Mouse (Mus musculus): ENCODE measurements around the gene Apip.

Apip gene

DNA sequence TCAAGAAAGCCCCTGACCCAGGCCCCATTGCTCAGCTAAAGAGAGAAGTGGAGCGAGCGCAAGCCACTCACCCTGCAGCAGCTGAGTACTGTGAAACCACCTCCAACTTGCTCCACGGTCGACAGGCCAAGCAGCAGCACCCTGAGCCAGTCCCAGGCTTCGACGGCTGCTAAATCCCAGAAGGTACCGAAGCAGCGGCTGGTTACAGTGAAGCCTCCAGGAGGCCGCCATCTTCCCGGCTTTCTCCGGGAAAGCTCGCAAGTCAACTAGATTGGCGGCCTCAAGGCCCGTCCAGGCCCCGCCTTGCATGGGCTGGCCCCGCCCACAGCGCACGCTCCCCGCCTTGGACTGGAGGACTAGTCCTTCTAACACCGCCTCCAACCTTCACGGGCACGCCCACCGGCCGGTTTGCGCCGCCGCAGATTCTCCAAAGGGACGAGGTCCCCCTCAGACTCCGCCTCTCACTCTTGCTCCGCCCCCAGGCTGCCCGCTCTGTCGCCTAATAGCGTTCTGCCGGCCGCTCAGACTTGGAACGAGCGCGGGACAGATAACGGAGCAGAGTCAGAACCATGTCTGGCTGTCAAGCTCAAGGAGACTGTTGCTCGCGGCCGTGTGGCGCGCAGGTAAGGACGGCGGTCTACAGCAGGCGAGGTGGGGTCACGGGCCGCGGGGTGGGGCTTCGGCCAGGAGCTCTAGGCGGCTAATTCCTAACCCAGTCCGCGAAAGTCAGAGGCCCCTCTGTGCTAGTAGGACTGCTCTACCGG, at the start of gene Apip, which contains the start of gene Pdhx:
TSS of gene Apip (plus strand) at position 457 of the 764 bp plus-strand sequence.
TSS of gene Pdhx (minus strand) at position 295 of the 764 bp plus-strand sequence.
- in situ Hi-C loops (cut with MboI, MseI), result no loop called here

DNA sequence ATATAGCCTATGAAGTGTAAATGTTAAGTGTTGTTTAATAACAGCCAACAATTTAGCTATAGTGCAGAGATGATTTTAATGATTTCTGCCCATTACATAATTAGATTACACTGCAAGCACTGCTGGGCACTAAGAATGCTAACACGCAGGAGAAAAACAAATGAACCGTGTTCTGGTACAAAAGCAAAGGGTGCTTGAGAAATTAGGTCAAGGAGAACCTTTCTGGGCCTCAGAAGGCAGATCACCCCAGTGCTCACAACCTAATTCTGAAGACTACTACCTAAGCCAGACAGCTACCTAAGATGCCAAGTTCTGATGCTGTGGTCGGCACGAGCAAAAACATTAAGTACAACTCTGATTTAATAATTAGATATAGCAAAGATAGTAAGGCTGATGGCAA, 35.6 kb upstream of the Apip start:
- in situ Hi-C loops (cut with MboI, MseI), result no loop called here

DNA sequence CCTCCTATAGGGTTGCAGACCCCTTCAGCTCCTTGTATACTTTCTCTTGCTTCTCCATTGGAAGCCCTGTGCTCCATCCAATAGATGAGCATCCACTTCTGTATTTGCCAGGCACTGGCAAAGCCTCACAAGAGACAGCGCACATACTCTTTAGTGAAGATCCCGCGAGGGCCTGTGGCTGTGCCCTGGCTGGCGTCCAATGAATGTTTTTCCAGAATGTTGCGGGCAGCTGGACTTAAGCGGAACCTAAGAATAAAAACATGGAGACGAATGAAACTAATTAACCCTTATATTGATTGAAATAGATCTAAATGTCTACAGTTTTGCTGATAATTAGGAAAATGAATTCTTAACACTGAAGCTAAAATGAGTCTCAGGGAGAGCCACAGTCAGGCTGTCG, 32.6 kb upstream of the Apip start:
- in situ Hi-C loops (cut with MboI, MseI), result no loop called here

DNA sequence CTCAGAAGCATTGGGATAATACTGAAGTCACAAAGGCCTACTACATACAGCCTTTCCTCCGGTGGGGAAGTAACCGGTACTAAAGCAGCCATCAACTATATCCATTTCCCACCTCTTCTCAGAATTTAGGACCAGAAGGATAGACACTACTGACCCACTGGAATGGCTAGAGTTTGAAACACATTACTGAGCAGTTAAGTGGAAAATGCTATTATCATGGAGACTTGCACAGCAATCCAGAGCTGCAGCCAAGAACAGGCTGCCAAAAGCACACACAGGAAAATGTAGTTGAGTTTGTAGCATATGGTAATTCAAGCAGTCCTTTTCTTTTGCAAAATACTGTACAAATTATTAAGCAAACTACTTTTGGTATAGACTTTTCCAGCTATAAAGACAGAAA, 28.2 kb upstream of the Apip start:
- in situ Hi-C loops (cut with MboI, MseI), result no loop called here

DNA sequence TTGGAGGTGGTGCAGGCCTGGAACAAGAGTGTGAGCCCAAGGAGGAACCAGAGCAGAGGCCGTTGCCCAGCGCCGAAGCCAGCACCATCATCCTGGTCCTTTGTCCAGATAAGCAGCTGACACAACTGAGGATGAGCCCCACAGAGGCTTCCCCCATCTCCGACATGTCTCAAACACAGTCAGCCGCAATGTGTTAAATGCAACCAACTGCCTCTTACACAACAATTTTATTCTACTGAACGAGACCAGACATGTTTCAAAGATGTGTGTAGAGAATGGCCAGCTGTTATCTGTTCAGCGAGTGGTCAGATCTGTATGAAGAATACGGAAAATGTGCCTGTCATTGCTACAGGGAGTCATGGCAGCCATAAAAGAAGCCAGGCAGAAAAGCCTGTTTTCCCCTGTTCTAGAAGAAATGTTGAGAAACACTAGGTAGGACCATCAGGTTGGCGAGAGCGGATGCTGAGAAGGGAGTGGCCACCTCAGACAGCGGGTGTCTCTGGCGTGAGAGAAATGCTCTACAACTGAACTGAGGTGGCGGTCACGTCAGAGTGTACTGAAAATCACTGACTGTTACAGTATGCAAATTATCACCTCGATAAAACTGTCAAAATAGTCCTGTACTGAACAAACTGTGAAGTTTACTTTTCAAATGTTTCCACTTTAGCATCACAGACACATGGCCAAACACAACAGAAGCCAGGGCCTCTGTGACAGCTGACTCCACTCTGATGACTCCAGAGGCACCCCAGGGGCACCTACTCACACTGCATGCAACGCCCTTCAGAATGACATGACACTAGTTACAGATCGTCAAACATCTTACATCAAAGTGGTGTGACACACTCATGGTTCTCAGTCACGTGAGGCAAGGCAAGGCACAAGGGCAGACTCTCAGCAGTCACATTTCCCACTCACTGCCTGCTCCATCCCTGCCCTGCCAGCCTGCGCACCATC, 21.3 kb upstream of the Apip start:
- in situ Hi-C loops (cut with MboI, MseI), result no loop called here

DNA sequence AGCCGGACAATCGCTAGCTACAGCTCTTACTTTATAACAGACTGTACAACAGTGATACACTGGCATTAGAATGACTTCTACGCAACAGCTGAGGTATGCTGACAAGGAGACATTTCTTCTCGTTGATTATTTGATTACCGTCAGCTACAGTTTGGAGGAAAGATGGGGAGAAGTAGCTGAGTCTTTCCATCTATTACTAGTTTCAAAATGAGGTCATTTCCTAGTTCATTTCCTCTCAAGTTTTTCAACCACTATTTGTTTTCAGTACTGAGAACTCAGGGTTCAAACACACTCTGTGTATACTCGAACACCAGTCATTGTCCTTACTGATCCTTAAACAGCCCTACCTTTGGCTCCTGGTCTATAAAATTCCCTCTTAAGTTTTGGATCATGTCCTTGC, 17.7 kb upstream of the Apip start:
- in situ Hi-C loops (cut with MboI, MseI), result no loop called here

DNA sequence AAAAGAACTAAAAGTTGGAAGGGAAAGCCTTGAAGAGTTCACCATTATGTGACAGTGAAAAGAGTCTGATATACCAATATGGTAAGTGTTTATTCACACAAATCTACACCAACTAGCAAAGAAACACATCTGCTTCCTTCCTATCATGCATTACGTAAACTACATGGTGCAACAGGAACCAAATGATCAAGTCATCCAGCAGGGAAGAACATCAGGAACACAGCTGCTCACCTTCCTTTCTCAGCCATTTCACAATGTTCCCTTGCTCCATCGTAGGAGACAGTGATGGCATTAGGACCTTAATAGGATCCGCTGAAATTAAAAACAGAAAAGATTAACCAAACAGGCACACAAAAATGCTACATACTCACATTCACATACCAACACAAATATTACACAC, 15.2 kb upstream of the Apip start:
- in situ Hi-C loops (cut with MboI, MseI), result no loop called here

DNA sequence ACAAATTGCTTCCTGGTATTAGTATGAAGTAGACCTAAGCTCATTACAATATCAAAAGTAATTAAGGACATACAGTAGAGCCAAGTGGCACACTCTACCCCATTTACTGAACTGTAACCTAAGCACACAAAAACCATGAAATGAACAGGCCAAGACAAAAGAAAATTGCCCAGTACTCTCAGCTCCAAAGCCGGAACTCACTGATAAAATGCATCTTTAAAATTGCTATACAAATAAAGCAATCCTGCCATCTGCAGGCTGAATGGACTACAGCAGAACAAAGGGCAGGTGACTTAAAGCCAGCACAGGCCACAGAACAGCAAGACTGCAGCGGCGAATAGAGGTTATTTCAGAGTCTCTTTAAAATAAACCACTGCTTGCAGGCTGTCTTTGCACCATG, 10.6 kb upstream of the Apip start:
- in situ Hi-C loops (cut with MboI, MseI), result no loop called here

DNA sequence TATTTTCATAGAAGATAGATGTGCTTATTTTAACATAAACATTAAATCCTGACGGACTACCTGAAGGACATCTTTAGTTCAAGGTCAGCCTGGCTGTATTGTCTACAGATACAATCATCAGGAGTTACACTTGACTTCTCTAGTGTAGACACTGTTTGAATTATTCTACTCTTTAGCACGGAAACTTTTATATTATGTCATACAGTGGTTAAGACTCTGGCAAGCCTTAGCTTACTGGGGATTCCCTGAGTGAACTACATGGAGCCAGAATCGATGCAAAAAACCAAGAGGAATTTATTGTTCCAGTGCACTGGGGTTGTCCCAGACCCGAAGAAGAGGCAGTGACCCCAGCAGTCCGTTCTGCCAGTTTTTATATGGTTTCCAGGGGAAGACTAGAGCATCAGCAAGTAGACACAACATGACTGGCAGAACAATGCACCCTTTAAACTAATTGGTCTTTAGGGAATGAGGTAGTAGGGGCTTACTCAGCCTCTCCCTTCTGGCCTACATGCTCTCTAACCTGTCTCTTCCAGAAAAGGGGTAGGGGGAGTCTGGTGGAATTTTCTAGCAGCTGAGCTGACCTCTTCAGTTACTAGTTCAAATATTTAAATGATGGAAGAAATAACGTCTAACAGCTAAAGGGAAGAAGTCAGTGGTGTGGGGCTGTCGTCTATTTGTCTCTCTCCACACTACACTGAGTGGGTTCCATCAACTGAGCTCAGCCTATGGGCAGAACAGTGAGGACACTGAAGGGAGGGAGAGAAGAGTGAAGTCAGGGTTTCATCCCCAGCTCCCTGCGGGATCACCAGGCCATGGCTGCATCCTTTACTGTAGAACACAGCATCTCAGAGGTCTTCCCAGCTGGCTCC, 6.6 kb upstream of the Apip start:
- in situ Hi-C loops (cut with MboI, MseI), result no loop called here

DNA sequence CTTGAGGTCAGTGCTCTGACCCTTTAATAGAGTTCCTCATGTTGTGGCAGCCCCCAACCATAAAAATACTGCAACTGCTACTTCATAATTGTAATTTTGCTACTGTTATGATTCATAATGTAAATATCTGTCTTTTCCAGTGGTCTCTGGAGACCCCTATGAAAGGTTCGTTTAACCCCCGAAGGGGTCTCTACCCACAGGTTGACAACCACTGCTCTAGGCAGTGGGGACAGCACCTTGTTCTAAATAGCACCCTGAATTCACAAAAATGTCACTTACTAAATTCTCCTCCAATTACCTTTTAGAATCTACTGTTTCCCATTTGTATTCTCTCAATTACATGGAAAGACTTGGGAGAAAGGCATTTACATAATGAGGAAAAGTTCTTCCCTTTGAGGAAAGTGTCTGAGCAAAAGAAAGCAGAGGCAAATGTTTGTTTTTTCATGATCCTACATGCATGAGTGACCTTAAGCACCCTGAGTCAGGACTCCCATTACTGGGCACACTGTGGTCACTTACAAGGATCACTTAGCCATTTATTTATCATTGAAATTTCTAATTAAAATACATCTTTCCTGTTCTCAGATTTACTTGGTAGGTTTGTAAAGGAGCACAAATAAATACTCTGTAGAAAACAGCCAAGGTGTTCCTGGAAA, 5.8 kb upstream of the Apip start:
- in situ Hi-C loops (cut with MboI, MseI), result no loop called here

DNA sequence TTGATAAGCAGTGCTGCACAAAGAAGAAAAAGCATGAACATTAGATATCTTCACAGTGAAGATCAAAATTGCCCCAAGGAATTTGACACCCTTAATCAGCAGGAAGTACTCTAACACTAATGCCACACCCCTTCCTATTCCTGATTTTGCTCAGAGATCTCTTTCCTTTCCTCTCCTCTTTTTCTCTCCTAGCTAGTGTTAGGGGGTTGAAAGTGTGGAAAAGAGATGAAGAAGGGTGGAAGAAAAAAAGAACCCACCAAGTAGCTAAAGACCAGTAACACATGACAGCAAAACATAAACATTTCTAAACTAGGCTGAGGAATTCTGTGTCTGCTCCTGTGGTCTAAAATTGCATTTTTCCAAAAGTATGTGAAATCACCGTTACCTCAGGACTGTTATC, 4.9 kb upstream of the Apip start:
- in situ Hi-C loops (cut with MboI, MseI), result no loop called here

DNA sequence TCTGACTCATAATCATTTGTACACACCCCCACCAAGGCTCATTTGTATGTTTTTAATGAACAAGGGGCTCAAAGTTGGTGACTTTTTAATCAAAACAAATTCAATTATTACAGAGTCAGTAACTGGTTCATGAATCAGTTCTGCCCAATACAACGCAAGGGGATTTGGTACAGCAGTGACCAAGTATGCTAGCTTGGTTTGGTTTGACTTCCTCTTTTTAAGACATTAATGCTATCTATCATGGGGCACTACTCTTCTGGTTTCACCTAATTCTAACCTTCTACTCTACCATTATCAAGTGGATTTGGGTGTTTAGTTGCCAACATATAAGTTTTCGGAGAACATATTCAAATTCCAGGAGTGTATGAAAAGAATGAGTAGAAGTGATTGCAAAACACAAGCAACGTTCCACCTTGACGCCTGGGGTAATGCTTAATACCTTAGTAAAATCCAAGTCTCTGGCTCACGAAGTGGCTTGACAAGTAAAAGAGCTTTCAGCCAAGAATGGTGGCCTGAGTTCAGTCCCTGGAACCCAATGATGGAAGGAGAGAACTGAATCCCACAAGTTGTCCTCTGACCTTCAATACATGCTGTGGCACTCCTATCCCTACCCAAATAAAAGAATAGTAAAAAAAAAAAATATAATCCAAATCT, 3.6 kb upstream of the Apip start:
- in situ Hi-C loops (cut with MboI, MseI), result no loop called here

DNA sequence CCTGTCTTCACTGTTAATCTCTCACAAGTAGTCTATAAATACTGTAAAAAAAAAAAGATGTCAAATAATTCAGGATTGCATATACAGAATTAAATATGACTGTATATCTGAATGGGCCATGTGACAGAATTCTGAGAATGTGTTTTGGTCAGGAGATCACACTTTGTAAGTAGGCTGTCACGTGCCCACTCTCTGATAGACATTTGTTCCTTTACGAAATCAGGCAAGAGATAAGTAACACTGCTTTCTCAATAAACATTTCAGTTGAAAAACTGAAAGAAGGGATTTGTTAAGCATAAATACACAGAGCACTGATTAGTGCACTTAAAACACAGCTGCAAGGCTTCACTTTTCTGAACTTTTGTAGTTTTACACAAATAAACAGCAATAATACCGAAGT, 2.9 kb upstream of the Apip start:
- in situ Hi-C loops (cut with MboI, MseI), result no loop called here

DNA sequence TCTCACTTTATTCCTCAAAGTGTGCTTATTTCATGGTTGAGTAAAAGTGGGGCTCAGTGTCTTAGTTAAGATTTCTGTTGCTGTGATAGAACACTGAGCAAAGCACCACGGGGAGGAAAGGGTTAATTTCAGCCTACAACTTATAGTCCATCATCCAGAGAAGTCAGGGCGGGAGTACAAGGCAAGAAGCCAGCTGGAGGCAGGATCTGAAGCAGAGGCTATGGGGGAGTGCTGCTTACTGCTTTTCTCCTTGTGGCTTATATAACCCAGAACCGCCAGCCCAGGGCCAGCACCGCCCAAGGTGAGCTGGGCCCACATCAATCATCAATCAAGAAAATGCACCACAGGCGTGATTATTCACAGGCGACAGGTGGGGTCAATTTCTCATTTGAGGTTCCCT, 7.6 kb downstream of the Apip start:
- in situ Hi-C loops (cut with MboI, MseI), result loop anchor here (25.0 kb wide), 1 partner anchor 256 kb away; no protein-coding TSS in a partner anchor

DNA sequence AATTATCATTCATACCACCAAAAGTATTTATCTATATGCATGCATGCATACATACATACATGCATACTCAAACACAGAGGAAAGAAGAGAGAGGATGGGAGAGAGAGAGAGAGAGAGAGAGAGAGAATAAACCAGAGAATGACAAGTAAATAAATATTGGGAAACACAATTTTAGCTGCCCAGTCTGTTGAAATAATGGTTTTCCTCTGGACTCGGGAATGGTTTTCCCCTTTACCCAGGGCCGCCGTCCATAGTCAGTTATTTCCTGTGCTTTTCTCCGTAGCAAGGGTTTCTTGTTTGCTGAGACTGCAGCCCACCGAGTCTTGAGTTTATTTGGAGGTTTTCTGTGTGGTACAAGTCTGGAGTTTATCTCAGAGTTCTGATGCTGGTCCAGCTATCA, 8.2 kb downstream of the Apip start:
- in situ Hi-C loops (cut with MboI, MseI), result loop anchor here (25.0 kb wide), 1 partner anchor 256 kb away; no protein-coding TSS in a partner anchor

DNA sequence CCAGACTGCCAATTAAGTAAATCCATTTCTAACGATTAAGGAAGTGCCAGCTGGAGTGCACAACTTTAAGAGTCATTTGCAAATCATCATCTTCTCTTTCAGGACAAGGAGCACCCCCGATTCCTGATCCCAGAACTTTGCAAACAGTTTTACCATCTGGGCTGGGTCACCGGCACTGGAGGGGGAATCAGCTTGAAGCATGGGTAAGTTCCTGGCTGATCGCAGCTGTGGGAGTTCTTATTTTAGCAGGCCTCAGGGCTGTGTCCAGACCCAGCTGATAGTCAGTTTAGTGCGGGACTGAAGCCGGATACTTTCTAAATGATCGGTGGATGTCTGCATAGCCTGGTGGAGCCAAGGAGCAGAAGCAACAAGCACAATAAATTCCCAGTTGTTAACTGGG, 9.4 kb downstream of the Apip start:
- in situ Hi-C loops (cut with MboI, MseI), result loop anchor here (25.0 kb wide), 1 partner anchor 254 kb away; no protein-coding TSS in a partner anchor

DNA sequence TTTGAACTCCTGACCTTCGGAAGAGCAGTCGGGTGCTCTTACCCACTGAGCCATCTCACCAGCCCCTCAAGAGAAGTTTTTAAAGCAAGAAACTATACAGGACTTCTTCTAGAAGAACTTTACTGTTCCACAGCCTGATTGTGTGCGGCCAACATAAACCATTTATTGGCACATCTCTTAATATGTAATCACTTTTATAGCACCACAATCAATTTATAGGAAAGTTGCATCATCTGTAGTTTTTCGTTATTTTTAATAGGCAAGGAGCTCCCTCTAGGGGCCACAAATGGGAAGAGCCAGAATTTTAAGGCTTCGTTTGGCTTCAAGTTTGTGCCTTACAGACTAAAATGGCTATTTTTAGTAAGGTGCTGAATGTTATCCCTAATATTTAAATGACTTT, 11.0 kb downstream of the Apip start:
- in situ Hi-C loops (cut with MboI, MseI), result loop anchor here (25.0 kb wide), 1 partner anchor 253 kb away; no protein-coding TSS in a partner anchor

DNA sequence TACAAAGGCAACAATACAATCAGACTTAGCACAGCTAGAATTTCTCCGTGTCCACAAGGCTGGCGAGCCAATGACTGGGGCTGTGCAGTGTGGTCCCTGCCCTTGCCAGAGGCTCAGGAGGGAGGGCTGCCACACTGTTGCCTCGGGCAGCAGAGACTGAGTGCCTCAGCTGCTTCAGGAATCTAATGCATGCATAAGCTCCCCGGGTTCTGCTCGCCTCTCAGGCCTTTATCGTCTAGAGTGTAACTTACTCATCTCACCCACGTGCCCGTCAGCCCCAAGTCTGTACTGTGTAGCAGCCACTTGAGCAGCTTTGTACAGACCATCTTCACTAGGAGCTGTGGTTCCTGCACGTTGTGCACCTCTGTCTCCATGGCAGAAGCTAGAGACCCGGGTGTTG, 12.2 kb downstream of the Apip start:
- in situ Hi-C loops (cut with MboI, MseI), result loop anchor here (5.0 to 25.0 kb wide), 3 partner anchors 252 to 408 kb away; no protein-coding TSS in a partner anchor

DNA sequence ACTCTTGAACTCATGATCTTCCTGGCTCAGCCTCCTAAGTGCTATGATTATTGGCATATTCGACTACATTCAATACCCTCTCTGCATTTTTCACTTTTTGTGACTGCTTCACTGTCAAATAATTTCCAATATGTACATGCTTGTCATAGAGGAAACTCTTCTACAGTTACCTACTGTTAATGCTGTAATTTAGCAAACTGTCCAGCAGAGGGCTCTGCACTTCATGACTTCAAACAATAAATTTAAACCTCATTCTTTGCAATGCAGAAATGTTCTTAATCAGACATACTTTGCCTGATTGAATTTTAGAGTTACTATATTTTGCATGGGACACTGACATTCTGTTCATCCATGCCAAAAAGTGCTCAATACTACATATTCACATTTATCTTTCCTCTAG, 13.0 kb downstream of the Apip start:
- in situ Hi-C loops (cut with MboI, MseI), result loop anchor here (5.0 to 25.0 kb wide), 3 partner anchors 251 to 409 kb away; no protein-coding TSS in a partner anchor

DNA sequence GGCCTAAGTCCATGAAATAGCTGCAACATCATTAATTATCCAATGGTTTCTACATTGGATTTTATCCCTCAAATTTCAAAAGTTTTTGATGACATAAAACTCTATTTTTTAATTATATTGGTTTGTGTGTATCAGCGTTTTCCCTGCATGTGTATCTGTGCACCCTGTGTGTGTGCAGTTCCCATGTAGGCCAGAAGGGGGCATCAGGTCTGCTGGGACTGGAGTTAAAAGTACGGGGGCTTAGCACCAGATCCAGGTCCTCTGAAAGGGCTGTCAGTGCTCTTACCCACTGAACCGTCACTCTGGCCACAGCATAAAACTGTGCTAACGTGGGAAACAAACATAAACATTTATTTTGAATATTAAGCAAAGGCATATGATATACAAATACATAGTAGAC, 14.6 kb downstream of the Apip start:
- in situ Hi-C loops (cut with MboI, MseI), result loop anchor here (5.0 to 25.0 kb wide), 3 partner anchors 249 to 411 kb away; no protein-coding TSS in a partner anchor

All from regulatory T cell (primary cell).